Mouse (Mus musculus) frontal cortex, postnatal 25 days (tissue): ENCODE measurements around the gene Rtn4rl1.
"Not testable (repeated sequence)": the region's sequence is repeated elsewhere in the genome, so short reads cannot be mapped to it uniquely, and the experiment has no call there.

Experiments used
- DNase-seq, 2 experiments: peaks; one replicate each; pipeline ENCODE4 v3.0.0; 2022; ENCODE audit warnings: low spot score in 2 of 2

Rtn4rl1 gene

DNA sequence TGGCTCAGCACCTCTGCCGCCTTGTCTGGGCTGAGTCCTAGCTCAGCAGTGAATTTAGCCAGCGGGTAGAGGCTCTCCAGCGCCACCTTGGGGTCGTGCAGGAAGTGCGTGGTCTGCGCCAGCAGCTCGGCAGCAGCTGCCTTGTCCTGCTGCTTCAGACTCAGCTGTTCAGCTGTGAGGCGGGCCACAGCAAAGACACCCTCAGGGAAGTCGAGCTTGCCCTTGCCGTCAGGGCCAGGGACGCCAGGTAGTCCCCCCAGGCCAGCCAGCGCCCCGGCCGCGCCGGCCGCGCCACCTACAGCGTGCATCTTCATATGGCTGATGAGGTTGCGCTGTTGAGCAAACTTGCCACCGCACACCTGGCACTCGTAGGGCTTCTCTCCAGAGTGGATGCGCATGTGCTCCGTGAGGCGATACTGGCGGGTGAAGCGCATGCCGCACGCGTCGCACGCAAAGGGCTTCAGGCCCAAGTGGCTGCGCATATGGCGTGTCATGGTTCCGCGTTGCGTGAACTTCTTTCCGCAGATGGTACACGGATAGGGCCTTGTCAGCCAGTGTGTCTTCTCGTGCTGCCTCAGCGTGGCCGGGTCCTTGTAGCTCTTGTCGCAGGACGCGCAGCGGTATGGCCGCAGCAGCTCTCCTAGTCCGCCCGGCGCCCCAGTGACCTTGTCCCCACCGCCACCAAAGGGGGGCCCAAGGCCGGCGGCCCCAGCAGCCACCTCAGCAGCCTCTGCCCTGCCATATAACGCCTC lies 28.0 kb upstream of the Rtn4rl1 start:
- DNase-seq: peak; percentile 70 to 72

DNA sequence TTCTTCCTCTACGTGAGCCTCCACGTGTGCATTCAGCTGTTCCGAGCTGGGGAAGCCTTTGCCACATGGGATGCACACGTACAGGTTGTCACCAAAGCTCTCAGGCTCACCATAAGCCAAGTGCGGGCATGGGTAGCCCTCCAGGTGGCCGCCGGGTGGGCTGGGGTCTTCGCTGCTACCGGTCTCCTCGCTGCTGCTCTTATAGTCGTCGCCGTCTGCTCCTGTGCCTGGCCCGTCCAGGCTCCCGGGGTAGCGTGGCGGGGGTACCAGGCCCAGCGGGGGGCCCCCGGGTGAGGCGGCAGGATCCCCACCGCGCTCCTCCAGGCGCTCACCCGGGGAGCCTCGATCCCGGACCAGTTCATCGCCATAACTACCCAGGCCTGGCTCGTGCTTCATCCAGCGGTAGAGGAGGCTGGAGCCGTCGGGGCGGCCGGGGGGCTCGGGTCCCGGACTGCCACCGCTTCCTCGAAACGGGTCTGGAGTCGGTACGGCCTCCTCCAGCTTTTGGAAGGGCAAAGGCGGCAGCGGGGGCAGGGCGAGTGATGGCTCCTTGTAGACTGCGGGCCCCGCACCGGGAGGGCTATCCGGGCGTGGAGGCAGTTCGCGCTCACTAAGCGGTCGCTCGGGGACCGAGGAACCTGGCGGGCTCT lies 27.3 kb upstream of the Rtn4rl1 start:
- DNase-seq: no peak

DNA sequence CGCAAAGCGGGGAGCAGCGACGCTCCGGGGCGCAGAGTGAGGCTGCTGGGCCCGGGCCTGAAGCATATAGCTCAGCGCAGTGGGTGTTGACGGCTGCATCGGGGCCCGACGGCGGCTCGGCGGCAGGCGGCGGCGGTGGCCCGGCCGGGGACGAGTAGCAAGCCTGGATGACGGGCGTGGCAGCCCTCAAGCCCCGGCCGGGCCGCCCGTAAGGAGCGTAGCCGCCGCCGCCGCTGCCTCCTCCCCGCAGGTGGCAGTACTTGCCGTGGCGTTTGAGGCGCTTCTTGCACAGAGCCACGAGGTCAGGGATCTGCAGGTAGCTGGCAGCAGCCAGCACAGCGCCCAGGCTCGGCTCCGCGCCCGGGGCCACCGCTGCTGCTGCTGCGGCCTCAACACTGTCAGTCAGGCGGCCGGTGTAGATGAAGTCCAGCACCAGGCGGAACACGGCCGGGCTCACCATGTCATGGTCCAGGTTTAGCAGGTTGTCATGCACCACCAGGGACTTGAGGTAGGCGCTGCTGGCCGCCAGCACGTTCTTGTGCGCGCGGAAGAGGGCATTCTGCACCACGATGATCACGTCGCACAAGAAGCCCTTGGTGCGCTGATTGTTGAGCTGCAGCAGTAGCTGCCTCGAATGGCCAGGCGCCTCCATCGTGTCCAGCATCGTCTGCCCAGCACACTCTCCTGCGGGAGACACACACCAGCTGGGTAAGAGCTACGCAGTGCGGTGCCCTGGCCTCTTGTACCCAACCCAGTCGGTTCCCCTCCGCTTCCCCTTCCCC lies 26.5 kb upstream of the Rtn4rl1 start:
- no peak for DNase-seq

DNA sequence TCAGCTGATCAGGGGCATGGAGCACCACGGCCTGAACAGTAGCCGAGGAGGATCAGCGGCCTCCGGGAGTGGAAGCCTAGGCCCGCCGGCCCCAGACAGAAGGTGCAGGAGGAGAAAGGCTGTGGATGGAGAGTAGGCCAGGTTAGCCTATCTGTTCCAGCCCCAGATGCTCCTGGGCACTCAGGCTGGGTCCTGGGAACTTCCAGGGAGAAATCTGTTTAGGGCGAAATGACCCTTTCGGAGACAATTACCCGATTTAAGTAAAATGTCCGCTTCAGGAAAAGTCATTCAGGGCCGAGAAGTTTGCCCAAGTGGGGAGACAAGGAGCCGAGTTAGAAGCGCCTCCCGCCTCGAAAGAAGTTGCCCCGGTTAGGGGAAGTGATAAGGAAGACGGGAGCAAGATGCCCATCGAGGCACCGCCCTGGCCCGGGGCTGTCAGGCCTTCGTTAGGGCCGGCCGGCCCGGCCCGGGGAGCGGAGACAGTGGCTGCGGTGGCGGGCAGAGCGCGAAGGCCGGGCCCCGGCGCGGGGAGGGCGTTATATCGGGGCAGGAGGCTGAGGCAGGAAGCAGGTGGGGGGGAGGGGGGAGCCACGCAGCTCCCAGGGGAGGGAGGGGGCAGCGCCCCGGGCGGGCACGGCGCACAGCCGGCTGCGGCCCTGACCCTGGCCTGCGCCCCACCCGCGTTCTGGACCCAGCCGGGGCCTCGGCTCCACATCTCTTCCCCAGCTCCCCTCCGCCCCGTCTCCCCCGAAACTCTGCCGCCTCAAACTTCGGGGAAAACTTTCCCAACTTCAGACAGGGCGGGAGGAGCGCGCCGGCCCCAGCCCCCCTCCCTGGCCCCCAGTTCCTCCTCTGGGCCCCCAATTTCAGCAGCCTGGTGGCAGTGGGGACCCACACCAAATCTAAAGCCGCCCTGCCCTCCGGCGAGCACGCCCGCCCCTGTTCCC lies 25.7 kb upstream of the Rtn4rl1 start:
- no peak for DNase-seq

DNA sequence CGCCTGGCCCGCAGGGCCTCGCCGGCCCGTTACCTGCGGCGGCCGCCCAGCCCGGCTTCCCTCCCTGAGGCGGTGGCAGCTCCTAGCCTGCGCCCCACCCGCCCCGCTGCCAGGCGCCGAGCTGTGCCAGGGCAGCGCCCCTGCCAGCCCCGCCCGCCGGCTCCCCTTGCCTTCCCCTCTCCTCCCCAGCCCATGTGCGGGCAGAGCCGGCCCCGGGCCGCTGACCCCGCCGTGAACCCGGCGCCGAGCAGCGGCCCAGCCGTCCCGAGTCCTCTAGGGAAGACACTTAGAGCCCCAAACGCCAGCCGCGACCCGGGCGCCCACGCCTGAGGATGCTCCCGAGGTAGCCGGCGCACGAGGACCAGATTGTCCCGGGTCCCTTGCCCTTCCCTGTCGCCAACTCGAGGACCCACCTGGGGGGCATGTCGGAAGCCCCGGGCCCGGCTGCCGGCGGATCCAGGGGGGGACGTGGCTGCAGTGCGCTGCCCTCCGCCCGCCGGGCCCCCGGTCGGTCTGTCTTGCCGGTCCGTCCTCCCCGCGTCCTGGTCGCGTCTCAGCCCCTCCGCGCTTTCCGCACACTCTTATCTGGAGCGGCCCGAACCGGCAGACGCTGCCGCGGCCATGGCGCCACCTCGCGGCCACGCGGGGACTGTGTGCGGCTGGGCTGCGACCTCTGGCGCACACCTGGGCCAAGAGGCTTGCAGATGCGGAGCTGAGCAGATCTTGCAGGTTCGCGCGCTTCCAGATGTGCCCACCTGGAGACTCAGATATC lies 24.8 kb upstream of the Rtn4rl1 start:
- DNase-seq: no peak

DNA sequence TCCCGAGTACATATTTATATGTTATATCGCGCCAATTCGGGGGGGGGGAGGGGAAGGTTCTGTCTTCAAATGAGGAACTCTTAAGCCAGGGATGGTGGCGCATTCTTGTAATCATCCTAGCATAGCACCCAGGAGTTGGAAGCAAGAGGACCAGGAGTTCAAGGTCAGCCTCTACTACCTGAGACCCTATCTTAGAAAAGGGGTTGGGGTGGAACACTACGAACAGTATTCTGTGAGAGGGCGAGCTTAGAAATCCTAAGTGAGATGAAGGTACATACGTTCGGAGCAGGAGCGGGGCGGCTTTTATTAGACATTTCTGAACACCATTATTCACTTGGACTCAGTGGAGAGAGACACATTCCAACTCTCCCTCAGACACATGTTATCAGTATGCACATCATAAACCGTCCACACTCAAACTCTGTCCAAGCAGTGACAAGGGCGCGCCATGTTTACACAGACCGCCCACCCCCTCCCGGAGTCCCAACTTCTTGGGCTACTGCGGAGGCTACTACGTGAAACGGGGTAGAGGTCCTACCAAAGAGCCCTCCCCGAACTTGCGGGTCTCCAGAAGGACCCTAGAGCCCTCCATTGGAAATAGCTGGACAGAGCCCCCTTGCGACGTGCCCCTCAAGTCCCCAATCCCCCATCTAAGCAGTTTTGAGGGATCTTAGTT lies 24.0 kb upstream of the Rtn4rl1 start, which contains the start of gene Hic1:
Hic1 (minus strand) TSS at position 115 of the 676 bp plus-strand sequence.
- DNase-seq: no peak

DNA sequence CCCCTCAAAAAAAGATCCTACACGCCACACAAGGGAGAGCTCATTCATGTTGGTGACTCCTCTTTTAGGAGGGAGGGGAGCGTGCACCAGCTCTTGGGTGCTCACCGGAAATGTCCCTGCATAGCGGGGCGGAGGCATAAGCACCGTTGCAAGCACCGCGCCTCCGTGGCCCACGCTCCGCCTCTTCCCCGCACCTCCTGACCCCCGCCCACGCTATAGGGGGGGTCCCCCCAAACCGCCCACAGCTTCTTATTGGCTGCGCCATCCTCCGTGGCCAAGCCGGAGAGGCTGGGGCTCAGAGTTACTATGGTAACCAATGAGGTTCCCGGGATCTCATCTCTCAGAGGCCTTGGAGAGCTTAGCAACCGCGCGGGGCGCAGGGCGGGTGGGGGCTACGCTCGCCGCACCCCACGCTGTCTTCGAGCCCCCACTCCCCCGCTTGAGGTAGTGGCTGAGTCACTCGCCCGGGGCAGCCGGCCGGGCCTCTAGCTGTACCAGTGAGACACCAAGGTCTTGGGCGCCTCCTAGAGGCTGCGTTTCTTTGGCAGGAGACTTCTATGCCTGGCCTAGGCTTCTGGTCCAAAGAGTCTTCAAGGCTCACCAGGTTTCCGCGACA lies 23.3 kb upstream of the Rtn4rl1 start:
- DNase-seq: peak; percentile 91 to 92

DNA sequence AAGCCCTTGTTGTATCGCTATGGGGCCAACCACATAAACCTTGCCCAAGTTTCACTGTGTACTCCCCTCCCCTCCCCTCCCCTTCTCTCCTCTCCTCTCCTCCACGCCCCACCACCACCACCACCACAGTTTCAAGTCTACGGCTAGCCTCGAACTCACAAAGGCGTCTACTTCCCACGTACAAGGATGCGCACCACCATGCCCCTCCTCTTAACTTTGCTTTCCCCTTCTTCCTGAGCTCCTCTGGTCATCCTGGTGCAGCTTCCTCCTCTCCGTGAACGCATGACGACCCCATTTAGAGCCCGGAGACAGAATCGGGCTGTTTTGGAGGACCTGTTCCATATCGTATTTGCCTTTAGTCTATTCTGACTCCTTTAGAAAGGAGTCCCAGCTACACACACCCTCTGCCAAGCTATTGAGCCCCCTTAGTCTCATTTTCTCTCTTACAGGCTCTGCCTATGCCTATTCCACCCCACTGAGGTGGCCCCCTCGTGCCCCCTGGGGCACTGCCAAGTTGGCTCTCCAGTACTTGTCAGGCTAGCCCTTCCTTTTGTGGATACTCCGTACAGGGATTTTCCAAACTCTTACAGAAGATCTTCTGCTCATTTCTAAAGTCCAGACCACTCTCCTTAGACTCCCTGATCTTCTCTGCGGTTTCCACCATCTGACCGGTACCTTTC lies 22.3 kb upstream of the Rtn4rl1 start:
- DNase-seq: no peak

DNA sequence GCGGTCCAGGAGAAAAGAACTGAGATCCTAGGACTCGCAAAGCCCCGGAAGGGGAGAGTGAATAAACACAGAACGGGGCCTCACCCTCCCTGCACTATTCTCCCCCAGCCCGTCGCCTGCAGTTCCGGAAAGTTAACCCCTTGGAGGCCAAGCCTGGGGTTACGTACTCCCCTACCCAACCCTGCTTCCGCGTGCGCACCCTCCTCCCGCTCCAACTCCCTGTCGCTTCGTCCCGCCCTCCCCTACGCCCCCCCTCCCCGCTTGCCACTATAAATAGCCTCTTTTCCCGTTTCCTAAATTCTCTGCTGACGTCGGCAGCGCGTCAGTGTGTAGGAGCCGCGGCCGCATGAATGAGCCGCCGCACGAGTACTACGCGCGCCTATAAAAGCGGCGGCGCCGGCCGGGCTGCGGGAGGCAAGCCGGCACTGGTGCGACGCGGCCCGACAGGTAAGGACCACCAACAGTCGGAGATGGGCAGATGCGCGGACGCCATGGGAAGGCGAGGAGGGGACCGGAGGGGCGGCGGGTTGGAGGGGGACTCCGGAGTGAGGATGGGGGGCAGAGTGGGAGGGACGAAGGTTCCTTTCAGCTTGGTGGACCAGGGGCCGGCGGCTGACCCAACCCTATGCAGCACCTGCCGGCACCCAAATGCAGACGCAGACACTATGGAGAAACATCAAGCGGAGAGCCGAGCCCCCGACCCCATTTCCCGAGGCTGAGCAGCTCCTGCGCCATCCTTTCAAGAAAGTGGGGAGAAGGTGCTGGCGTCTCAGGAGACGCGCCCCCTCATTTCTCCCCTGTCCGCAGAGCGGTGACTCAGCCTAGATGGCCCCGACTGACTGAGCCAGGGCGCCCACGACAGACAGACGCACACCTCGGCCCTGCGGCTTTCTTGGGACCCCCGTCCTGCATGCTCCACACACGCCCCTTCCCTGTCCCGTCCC lies 21.2 kb upstream of the Rtn4rl1 start:
- no peak for DNase-seq

DNA sequence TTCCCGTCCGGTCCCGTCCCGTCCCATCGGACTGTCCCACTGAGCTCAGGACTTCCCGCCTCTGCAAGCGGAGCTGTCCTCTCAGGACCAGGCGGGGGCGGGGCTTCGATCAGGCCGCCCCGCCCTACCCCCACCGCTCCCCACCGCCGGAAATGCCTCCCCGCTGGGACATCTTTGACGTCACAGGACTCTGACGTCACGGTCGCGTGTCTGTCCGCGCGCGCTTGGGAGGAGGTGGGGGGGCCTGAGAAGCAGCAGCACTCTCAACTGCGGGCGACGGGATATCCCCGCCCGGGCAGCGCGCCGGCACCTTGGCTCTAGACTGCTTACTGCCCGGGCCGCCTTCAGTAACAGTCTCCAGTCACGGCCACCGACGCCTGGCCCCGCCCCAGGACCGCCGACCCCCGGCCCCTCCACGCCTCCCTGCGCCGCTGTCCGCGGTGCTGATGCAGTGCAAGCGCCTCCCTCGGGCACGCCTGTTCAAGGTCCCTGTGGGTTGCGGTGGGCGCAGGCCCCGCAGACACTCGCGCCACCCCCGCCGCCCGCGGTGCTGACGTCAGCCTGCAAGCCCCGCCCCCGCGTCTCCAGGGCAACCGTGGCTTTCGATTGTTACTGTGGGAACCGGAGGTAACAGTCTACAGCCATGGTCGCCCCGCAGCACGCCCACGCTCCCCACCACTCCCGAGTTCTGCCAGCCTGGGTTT lies 20.3 kb upstream of the Rtn4rl1 start:
- peak; percentile 87 to 92 for DNase-seq

DNA sequence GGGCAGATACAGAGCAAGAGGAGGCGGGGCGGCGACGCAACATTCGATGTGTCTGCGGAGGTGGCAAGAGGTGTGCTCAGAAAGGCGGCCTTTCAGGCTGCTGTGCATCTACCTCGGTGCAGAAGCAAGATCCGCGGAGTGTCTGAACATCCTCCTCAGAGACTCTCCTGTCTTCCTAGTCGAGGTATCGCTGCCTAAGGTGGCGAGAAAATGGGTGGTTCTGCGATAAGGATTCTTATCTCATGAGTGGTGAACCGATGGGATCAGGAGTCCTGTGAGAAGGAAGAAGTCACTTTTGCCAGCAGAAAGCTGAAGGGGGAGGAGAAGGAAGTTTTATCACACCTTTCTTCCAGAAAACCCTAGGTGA lies 19.8 kb upstream of the Rtn4rl1 start:
- no peak for DNase-seq

DNA sequence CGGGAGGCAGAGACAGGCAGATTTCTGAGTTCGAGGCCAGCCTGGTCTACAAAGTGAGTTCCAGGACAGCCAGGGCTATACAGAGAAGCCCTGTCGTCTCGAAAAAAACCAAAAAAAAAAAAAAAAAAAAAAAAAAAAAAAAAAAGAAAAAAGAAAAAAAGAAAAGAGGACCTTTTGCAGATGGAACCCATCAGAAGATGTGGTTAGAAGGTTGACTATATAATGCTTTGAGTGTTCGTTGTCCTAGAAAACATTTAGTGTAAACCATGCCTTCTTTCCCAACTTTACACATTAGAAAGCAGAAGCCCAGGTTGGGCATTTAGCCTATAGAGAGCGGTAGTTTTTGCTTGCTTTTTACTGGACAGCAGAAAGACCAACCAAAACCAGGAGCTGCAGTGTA lies 19.0 kb upstream of the Rtn4rl1 start:
- not testable (repeated sequence) for DNase-seq

DNA sequence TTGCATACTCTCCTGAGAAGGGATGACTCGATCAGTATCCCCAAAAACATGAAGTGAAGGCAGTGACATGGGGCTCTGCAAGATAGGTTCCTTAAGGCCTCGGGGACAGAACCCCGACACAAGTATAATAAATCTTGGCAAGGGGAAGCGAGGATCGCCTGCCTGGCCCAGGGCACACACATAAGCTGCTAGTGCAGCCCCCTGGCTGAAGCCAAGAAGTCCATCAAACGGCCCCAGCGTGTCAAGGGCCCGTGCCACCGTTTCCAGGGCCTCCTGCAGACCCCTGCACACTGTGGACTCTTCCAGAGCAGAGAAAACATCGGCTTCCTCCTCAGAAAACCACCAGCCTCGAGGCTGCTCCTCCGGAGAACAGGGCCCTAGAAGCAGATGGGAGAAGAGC lies 15.6 kb upstream of the Rtn4rl1 start:
- DNase-seq: no peak

DNA sequence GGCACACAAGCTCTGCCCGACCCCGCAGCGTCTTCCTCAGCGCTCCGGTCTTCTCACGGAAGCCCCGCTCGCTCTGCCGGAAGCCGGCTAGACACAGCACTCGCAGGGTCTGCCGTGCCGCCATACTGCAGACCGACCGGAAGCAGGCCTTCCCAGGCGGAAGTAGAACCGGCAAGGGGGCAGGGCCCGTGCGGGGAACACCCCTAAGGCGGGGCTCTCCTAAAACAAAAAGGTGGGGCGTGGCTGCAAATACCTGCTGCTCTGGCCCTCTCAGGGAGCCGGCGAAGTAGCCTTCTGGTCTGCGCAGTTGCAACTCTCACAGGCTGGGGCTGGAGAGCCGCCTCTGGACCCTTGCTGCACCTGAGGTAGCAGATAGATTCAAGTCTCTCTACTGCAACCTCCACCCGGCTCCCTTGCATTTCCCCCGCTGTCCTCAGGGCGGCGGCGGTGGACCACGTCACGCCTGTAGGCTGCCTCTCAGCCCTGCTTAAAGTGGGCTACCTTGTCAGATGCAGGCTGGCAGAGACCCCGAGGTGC lies 14.8 kb upstream of the Rtn4rl1 start, which contains the start of gene Ovca2:
Ovca2 (minus strand) TSS at position 164 of the 537 bp plus-strand sequence.
- DNase-seq: peak; percentile 85

DNA sequence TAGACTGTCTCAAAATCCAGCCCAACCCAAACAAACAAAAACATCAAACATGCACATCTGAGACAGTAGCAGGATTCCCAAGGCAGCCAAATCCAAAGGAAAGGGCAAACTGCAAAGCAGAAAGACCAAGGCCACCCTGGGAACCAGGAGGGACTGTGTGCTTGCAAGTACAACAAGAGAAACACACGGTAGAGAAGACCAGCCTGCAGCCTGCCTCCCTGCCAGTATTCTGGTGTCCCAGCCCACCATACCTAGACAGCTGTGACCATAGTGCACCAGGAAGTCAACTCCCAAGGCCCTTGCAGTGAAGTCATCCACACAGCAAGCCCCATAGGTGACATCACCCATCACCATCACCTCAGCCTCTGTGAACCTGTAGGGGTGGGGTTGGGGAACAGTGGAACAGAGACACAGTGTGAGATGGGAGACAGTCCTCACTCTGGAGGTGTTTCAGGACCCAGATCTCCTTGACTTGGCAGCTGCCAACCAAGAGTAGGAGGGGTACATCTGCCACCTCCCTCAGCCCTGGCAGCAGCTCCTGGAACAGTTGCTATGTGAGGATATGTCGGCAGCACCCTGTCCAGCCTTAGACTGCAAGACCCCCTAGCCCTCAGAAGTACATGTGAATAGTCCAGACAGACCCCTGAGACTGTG lies 9.5 kb upstream of the Rtn4rl1 start:
- no peak for DNase-seq

DNA sequence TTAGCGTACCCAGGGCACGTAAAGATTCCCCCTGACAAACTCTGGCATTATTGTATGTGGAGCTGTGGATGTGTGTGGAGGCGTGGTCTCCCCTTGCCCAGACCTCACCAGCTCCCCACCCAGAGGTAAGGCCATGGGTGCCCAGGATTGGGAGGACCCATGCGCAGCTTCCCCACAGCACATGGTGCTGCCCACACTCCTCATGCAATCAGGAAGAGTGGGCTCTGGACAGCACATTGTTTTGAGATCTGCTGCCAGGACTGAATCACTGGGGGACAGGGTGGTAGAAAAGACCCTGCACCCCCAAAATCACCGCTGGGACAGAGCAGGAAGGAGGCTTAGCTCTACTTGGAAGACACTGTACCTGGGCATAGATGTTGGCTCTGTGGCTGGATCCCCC lies 9.0 kb upstream of the Rtn4rl1 start:
- no peak for DNase-seq

DNA sequence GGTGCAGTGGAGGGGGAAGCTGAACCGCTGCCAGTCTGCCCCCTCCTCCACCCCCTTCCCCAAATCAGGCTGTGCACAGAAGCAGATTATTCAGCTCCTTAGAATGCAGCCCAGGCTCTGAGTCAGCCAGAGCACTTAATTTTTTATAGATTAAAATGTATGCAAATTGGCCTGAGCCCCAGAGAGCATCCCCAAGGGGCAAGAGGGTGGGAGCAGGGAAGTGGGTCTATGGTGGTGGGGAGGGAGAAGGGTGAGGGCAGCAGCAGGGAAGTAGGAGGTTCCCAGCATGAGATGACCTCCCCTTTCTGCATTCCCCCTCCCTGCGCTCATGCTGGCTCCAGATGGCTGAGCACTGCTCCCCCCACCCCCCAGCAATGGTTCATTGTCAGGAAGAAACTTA lies 8.6 kb upstream of the Rtn4rl1 start:
- DNase-seq: no peak
